Mouse (Mus musculus) kidney, postnatal 0 days (tissue): Measurements from ENCODE around the gene Trp53. TPM values are rescaled to one million over a fixed set of nuclear protein-coding genes. Genes with fewer than 3 reads are reported as not detected.
A peak's percentile ranks its signal among the peaks of the same experiment; 100 is the strongest.
"Not testable (repeated sequence)": the region's sequence is repeated elsewhere in the genome, so short reads cannot be mapped to it uniquely, and the experiment has no call there.

ENCODE experiments used
- ATAC-seq: fragments of 200-750 bp; cut with Nextera tagmentation; replicated peaks from 2 replicates; pipeline ENCODE4 v1.8.0; 2017; ENCODE audit warnings: low read depth, moderate number of reproducible peaks, moderate TSS enrichment, moderate library complexity; ENCODE audit not compliant: low FRiP score
- DNase-seq: peaks from one replicate; pipeline ENCODE4 v3.0.0-alpha.2; 2016; ENCODE audit warnings: low spot score
- H3K27ac ChIP-seq: fragments of 300-500 bp; sonication (generic); 2 replicates; pipeline ENCODE4 v1.5.1; 2014; ENCODE audit warnings: mild to moderate bottlenecking
- H3K27me3 ChIP-seq: fragments of 300-500 bp; sonication (generic); 2 replicates; pipeline ENCODE4 v1.6.1; 2014; ENCODE audit warnings: low read length, mixed read lengths; ENCODE audit not compliant: insufficient read depth
- H3K36me3 ChIP-seq: fragments of 300-500 bp; sonication (generic); 2 replicates; pipeline ENCODE4 v1.6.1; 2014; ENCODE audit warnings: low read length, mixed read lengths; ENCODE audit not compliant: insufficient read depth
- H3K4me1 ChIP-seq: fragments of 300-500 bp; sonication (generic); replicated peaks from 2 replicates; pipeline ENCODE4 v1.6.1; 2014; ENCODE audit warnings: antibody characterized with exemption, low read length, mixed read lengths; ENCODE audit not compliant: insufficient read depth
- H3K4me2 ChIP-seq: fragments of 300-500 bp; sonication (generic); 2 replicates; pipeline ENCODE4 v1.6.1; 2014; ENCODE audit warnings: mild to moderate bottlenecking, low read length, moderate library complexity, mixed read lengths
- H3K4me3 ChIP-seq: fragments of 300-500 bp; sonication (generic); replicated peaks from 2 replicates; pipeline ENCODE4 v1.5.1; 2014; ENCODE audit warnings: low read depth, low read length
- H3K9ac ChIP-seq: fragments of 300-500 bp; sonication (generic); 2 replicates; pipeline ENCODE4 v1.6.1; 2014; ENCODE audit warnings: low read depth, low read length
- H3K9me3 ChIP-seq: fragments of 300-500 bp; sonication (generic); replicated peaks from 2 replicates; pipeline ENCODE4 v1.6.1; 2016; ENCODE audit warnings: low read length, inconsistent platforms, mixed read lengths
- CTCF ChIP-seq: IDR thresholded peaks from 2 replicates; pipeline ENCODE4 v1.5.1; 2016; ENCODE audit warnings: antibody characterized with exemption, low read depth, mild to moderate bottlenecking, moderate library complexity
- WGBS: fragments of 180-500 bp; shearing (Covaris S2); extraction: QIAGEN DNeasy Blood & Tissue Kit; methylation state at CpG from one replicate; pipeline ENCODE4 v1.1.7; 2014; 5-methylcytosine and 5-hydroxymethylcytosine counted together
- polyA plus RNA-seq: library from polyadenylated mRNA; unstranded; fragments of >200 nt; fragmentation: Nextera tagmentation; extraction: Ambion mirVana; gene quantifications from 2 replicates; pipeline ENCODE4 v1.2.1, GENCODE M21; 2015

Trp53 gene
- polyA plus RNA-seq, 1 experiment from 2014 or later: 117 TPM

DNA sequence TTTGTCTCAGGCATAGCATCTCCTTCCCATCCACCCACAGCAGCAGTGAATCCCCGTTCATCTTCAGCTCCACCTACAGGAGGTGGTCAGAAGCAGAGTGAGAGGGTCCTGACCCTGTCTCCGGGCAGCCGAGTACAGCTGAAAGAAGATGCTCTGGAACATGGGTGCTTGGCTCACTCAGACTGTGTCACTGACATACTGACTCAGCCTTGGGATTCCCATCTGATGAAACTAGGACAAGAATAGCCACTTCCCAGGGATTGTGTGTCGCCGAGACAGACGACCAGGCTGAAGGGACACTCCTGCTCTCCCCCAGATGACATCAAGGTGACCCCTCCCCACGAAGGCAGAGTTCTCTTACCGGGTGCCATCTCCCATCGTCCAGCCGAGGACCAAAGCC is 36.6 kb downstream of the Trp53 start:
- H3K4me1 ChIP-seq: peaks cover 8% of the 10 kb centered on the region; the same call in 1 of the 2 replicates
- TF ChIP-seq CTCF: no peak
- DNase-seq (no peak), ATAC-seq (no peak)
- no peaks in the 10 kb centered on the region for H3K36me3 ChIP-seq
- H3K27me3 ChIP-seq: no peaks in the 10 kb centered on the region
- no peaks in the 10 kb centered on the region for H3K9me3 ChIP-seq
- no peak overlapping the region for H3K9ac ChIP-seq
- H3K4me2 ChIP-seq: no peak overlapping the region
- 30% methylated on average over 10 of the region's 10 CpGs for WGBS
- H3K27ac ChIP-seq: no peak overlapping the region
- no peak overlapping the region for H3K4me3 ChIP-seq

DNA sequence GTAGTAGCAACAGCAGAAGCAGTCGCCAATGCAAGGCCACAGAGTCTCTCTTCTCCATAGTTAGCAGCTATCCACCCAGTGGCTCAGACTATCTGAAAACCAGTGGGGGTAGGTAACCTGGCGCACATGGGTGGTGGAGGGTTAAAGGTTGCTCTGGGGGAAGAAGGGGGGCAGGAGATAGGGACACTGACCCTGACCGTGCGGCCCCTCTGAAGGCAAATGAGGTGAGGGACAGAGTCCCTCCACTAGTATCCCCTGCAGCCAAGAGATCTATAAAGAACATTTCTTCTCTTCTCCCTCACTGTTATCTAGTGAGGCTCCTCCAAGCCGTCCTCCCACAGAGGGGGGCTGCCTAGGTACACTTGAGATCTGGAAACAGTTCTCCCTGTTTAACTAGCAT is 37.6 kb downstream of the Trp53 start, which contains the start of gene Shbg:
Gene Shbg (minus strand): TSS at position 101 of the 400 bp plus-strand sequence.
- no peak within 1 kb of the TSS for H3K27ac ChIP-seq
- no peaks in the 10 kb centered on the region for H3K9me3 ChIP-seq
- H3K4me3 ChIP-seq: no peak within 1 kb of the TSS
- peaks cover 14% of the 10 kb centered on the region; the same call in 1 of the 2 replicates for H3K4me1 ChIP-seq
- H3K9ac ChIP-seq: no peak within 1 kb of the TSS
- H3K4me2 ChIP-seq: no peak within 1 kb of the TSS
- no peaks in the 10 kb centered on the region for H3K27me3 ChIP-seq
- ATAC-seq (no peak), DNase-seq (no peak)
- no peaks in the 10 kb centered on the region for H3K36me3 ChIP-seq
- no peak for TF ChIP-seq CTCF
- 51% methylated on average over 5 of the region's 5 CpGs for WGBS

- Histone ChIP-seq H3K4me3 (no peak overlapping the region), H3K27me3 (no peaks in the 10 kb centered on the region), H3K4me2 (no peak overlapping the region), H3K9me3 (no peaks in the 10 kb centered on the region), H3K36me3 (no peaks in the 10 kb centered on the region), H3K9ac (no peak overlapping the region), H3K27ac (no peak overlapping the region), H3K4me1 (peaks cover 8% of the 10 kb centered on the region; the same call in 1 of the 2 replicates)
- ATAC-seq: no peak
- TF ChIP-seq CTCF: no peak
- no peak for DNase-seq
- WGBS: 73% methylated on average over 7 of the region's 7 CpGs
Observed at GRCm38 (mm10) chr11:69620394-69621081, 40.4 kb downstream of the Trp53 start.

- H3K9ac ChIP-seq: peak within 1 kb of the TSS; percentile 82
- no peaks in the 10 kb centered on the region for H3K9me3 ChIP-seq
- TF ChIP-seq CTCF: no peak
- no peaks in the 10 kb centered on the region for H3K27me3 ChIP-seq
- H3K4me2 ChIP-seq: peak within 1 kb of the TSS; percentile 84
- DNase-seq (peak; percentile 90), ATAC-seq (peak; percentile 83)
- H3K4me3 ChIP-seq: peak within 1 kb of the TSS; percentile 69
- peak within 1 kb of the TSS; percentile 83 for H3K27ac ChIP-seq
- under 1% methylated on average over 20 of the region's 20 CpGs for WGBS
- H3K36me3 ChIP-seq: no peaks in the 10 kb centered on the region
- peaks cover 8% of the 10 kb centered on the region; the same call in 1 of the 2 replicates for H3K4me1 ChIP-seq
Observed at GRCm38 (mm10) chr11:69621571-69622268, 41.6 kb downstream of the Trp53 start, which contains the start of gene Sat2. TSS of gene Sat2 (plus strand) at chr11:69622024.

- no peak for ATAC-seq
- 28% methylated on average over 6 of the region's 6 CpGs for WGBS
- Histone ChIP-seq H3K4me3 (peak overlapping the region; percentile 69), H3K9me3 (no peaks in the 10 kb centered on the region), H3K27me3 (no peaks in the 10 kb centered on the region), H3K36me3 (no peaks in the 10 kb centered on the region), H3K4me2 (peak overlapping the region; percentile 84), H3K27ac (peak overlapping the region; percentile 83), H3K4me1 (peaks cover 8% of the 10 kb centered on the region; the same call in 1 of the 2 replicates), H3K9ac (peak overlapping the region; percentile 82)
- DNase-seq: no peak
- no peak for TF ChIP-seq CTCF
Observed at GRCm38 (mm10) chr11:69622406-69622805, 42.2 kb downstream of the Trp53 start.

DNA sequence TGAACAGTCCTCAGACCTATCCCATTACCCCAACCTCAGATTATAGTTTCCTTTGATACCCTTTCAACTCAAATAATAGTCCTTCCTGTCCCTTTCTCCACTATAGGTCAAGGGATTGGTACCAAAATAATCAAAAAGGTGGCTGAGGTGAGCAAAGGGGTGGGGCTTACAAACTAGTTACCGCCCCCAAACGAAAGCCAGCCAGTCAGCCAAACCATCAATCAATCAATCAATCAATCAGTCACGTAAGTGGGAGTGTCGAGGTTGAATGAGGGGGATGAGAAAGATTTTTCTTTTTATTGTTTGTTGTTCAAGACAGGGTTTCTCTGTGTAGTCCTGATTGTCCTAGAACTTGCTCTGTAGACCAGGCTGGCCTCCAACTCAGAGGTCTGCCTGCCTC is 42.8 kb downstream of the Trp53 start:
- Histone ChIP-seq H3K27ac (no peak overlapping the region), H3K27me3 (no peaks in the 10 kb centered on the region), H3K4me1 (peaks cover 8% of the 10 kb centered on the region; the same call in 1 of the 2 replicates), H3K4me3 (no peak overlapping the region), H3K9ac (0 out of 2 replicates have a peak overlapping the region, but pooled peaks have one; percentile 82), H3K36me3 (no peaks in the 10 kb centered on the region), H3K4me2 (peak overlapping the region; percentile 84), H3K9me3 (no peaks in the 10 kb centered on the region)
- DNase-seq: no peak
- no peak for TF ChIP-seq CTCF
- ATAC-seq: no peak
- WGBS: 69% methylated on average over 4 of the region's 4 CpGs

DNA sequence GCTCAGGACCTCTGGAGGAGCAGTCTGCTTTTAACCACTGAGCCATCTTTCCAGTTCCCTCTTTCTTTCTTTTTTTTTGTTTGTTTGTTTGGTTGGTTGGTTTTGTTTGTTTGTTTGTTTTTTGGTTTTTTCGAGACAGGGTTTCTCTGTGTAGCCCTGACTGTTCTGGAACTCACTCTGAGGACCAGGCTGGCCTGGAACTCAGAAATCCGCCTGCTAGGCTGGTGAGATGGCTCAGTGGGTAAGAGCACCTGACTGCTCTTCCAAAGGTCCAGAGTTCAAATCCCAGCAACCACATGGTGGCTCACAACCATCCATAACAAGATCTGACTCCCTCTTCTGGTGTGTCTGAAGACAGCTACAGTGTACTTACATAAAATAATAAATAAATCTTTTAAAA is 44.2 kb downstream of the Trp53 start:
- DNase-seq, ATAC-seq, H3K27ac ChIP-seq, H3K27me3 ChIP-seq, H3K4me3 ChIP-seq, H3K9ac ChIP-seq, H3K36me3 ChIP-seq, H3K4me1 ChIP-seq, H3K9me3 ChIP-seq, H3K4me2 ChIP-seq: not testable (repeated sequence)
- 90% methylated on average over 2 of the region's 2 CpGs for WGBS
